ENCODE assay signal across 7 mouse cellular contexts in the genomic region with DNA sequence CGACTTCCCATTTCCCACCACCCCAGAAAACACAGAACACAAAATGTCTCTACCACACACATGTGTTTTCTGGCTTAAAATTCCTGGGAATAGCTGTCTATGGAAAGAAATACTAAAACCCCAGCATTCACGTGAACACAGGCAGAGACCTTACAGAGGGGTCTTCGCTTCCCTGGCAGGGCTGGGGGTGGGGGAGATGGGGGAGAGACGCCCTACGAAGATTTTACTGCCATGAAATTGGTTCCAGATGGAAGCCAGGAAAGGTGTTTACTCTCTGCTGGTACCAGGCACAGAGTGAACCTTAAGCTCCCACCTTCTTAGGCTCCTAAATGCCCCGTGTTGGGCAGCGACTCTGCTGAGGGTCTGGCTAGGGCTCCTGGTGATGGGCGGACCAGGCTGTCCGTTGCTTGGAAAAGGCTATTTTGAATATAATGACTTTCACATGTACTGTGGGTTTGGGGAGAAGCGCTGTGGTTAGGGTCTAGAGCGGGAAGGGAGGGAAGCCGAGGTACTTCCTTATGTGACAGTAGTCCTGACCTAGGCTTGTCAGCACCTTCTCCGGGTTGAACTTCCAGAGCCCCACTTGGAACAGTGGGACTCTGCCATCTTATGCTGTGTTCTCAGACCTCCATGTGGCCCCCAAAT. TPM values are rescaled to one million over a fixed set of nuclear protein-coding genes. Genes with fewer than 3 reads are reported as not detected.
DNase-seq lines count a peak whose midpoint lies in the region; ATAC-seq lines count a peak whose summit lies in the region.

No protein-coding gene starts in this region.

- H3K9ac ChIP-seq in hindbrain, embryonic 12.5 days, result peak overlapping the region; percentile 23

- H3K4me3 ChIP-seq in hindbrain, embryonic 12.5 days, result peak overlapping the region; percentile 12; the same call in 1 of the 2 replicates

- H3K27ac ChIP-seq in hindbrain, embryonic 12.5 days, result peak overlapping the region; percentile 55; the same call in 1 of the 2 replicates

- no peaks in the 10 kb centered on the region for H3K36me3 ChIP-seq in hindbrain, embryonic 12.5 days

- no peak for ATAC-seq in hindbrain, embryonic 12.5 days (ENCODE audit: low FRiP score)
- peak; percentile 66 for ATAC-seq in megakaryocyte progenitor cell, adult 5-6 weeks (replicated peaks; ENCODE audit: poor library complexity)

- H3K9me3 ChIP-seq in hindbrain, embryonic 12.5 days (replicated peaks), result no peaks in the 10 kb centered on the region

- WGBS in hindbrain, embryonic 12.5 days, result 25% methylated on average over 13 of the region's 13 CpGs

- H3K27me3 ChIP-seq in hindbrain, embryonic 12.5 days, result peaks cover 9% of the 10 kb centered on the region; the same call in 1 of the 2 replicates

- peaks cover 18% of the 10 kb centered on the region for H3K4me1 ChIP-seq in hindbrain, embryonic 12.5 days

- DNase-seq in ZHBTc4 (ENCODE audit: low read depth, low spot score), result peak; percentile 12
- DNase-seq in c-Kit-positive CD71-positive TER-119-positive erythroid progenitor cells, embryonic 14.5 days (ENCODE audit: low spot score), result peak; percentile 13
- no peak for DNase-seq in Muller cell, postnatal 12 days (ENCODE audit: inconsistent ontology term)
- DNase-seq in right cerebral cortex, adult 2 months (ENCODE audit: low spot score in 2 of 2), result no peak
- no peak for DNase-seq in cerebellum, adult 9-11 months

- peak overlapping the region; percentile 54 for H3K4me2 ChIP-seq in hindbrain, embryonic 12.5 days (replicated peaks)

RNA-seq across cellular contexts. Expression of gene Timp3, which starts 4.6 kb away (rescaled TPM):
- 42.3 and 46.1 TPM in 2 replicates for polyA plus RNA-seq in hindbrain, embryonic 12.5 days (2016; fragmentation: Nextera tagmentation; extraction: Ambion mirVana)
- total RNA-seq in megakaryocyte progenitor cell, adult 5-6 weeks (2015), result 0.27 and 0.64 TPM in 2 replicates
- 0.04 and 0.27 TPM in 2 replicates for total RNA-seq in megakaryocyte progenitor cell, adult 5-6 weeks (2017)

Comparison
In these comparisons a context has a peak if more than half of its experiments do, and no peak if none do; other contexts are left out.
1. DNase-seq: peak in ZHBTc4 (single experiment) and c-Kit-positive CD71-positive TER-119-positive erythroid progenitor cells, embryonic 14.5 days (single experiment); none in Muller cell, postnatal 12 days (single experiment), right cerebral cortex, adult 2 months (0 of 2) and cerebellum, adult 9-11 months (single experiment).